Mouse (Mus musculus) stomach, embryonic 16.5 days (tissue): ENCODE data around the gene Ptprn. TPM values are rescaled to one million over a fixed set of nuclear protein-coding genes. Genes with fewer than 3 reads are reported as not detected.

ENCODE experiments used
- ATAC-seq: fragments of 200-750 bp; cut with Nextera tagmentation; 2 replicates; pipeline ENCODE4 v1.8.0; 2017; ENCODE audit warnings: moderate number of reproducible peaks, moderate TSS enrichment; ENCODE audit not compliant: insufficient read depth, low FRiP score
- H3K27ac ChIP-seq: fragments of 300-500 bp; sonication (generic); 2 replicates; pipeline ENCODE4 v1.5.1; 2014; ENCODE audit warnings: low read length
- H3K27me3 ChIP-seq: fragments of 300-500 bp; sonication (generic); 2 replicates; pipeline ENCODE4 v1.6.1; 2014; ENCODE audit warnings: low read length, control low read depth, mixed read lengths; ENCODE audit not compliant: control insufficient read depth, insufficient read depth
- H3K36me3 ChIP-seq: fragments of 300-500 bp; sonication (generic); 2 replicates; pipeline ENCODE4 v1.6.1; 2014; ENCODE audit warnings: low read length; ENCODE audit not compliant: control insufficient read depth, insufficient read depth
- H3K4me1 ChIP-seq: fragments of 300-500 bp; sonication (generic); 2 replicates; pipeline ENCODE4 v1.6.1; 2014; ENCODE audit warnings: low read length, control low read depth, mixed read lengths; ENCODE audit not compliant: control insufficient read depth, insufficient read depth
- H3K4me2 ChIP-seq: fragments of 300-500 bp; sonication (generic); 2 replicates; pipeline ENCODE4 v1.6.1; 2014; ENCODE audit warnings: low read depth, low read length, mixed read lengths
- H3K4me3 ChIP-seq: fragments of 300-500 bp; sonication (generic); replicated peaks from 2 replicates; pipeline ENCODE4 v1.5.1; 2014; ENCODE audit warnings: mild to moderate bottlenecking, low read length
- H3K9ac ChIP-seq: fragments of 300-500 bp; sonication (generic); 2 replicates; pipeline ENCODE4 v1.6.1; 2014; ENCODE audit warnings: low read length
- H3K9me3 ChIP-seq: fragments of 300-500 bp; sonication (generic); replicated peaks from 2 replicates; pipeline ENCODE4 v1.6.1; 2016; ENCODE audit warnings: low read length, control low read depth; ENCODE audit not compliant: control insufficient read depth
- WGBS: fragments of 180-500 bp; shearing (Covaris S2); extraction: QIAGEN DNeasy Blood & Tissue Kit; methylation state at CpG from one replicate; pipeline ENCODE4 v1.1.7; 2014; 5-methylcytosine and 5-hydroxymethylcytosine counted together
- polyA plus RNA-seq: library from polyadenylated mRNA; unstranded; fragments of >200 nt; fragmentation: Nextera tagmentation; extraction: Ambion mirVana; gene quantifications from 2 replicates; pipeline ENCODE4 v1.2.1, GENCODE M21; 2015

Ptprn gene
- polyA plus RNA-seq, 1 experiment from 2014 or later = 2.0 TPM

GRCm38 (mm10) chr1:75254625-75255013 lies 9.7 kb downstream of the Ptprn start:
- Histone ChIP-seq H3K9me3 (no peaks in the 10 kb centered on the region), H3K27ac (no peak overlapping the region), H3K4me1 (0 out of 2 replicates have a peak, but pooled peaks cover 3% of the 10 kb centered on the region), H3K36me3 (no peaks in the 10 kb centered on the region), H3K9ac (no peak overlapping the region), H3K27me3 (no peaks in the 10 kb centered on the region), H3K4me3 (no peak overlapping the region), H3K4me2 (no peak overlapping the region)
- WGBS = 75% methylated on average over 8 of the region's 8 CpGs
- no peak for ATAC-seq

- Histone ChIP-seq H3K4me3 (no peak overlapping the region), H3K4me2 (no peak overlapping the region), H3K27ac (no peak overlapping the region), H3K4me1 (0 out of 2 replicates have a peak, but pooled peaks cover 3% of the 10 kb centered on the region), H3K9ac (no peak overlapping the region), H3K9me3 (no peaks in the 10 kb centered on the region), H3K27me3 (no peaks in the 10 kb centered on the region), H3K36me3 (no peaks in the 10 kb centered on the region)
- no peak for ATAC-seq
- 63% methylated on average over 16 of the region's 16 CpGs for WGBS
Measured at GRCm38 (mm10) chr1:75253849-75254624, 10.3 kb downstream of the Ptprn start.

- ATAC-seq = no peak
- H3K27me3 ChIP-seq = no peaks in the 10 kb centered on the region
- no peak overlapping the region for H3K4me3 ChIP-seq
- H3K36me3 ChIP-seq = no peaks in the 10 kb centered on the region
- no peaks in the 10 kb centered on the region for H3K9me3 ChIP-seq
- no peak overlapping the region for H3K4me2 ChIP-seq
- H3K4me1 ChIP-seq = peaks cover 5% of the 10 kb centered on the region
- no peak overlapping the region for H3K27ac ChIP-seq
- 74% methylated on average over 16 of the region's 16 CpGs for WGBS
- no peak overlapping the region for H3K9ac ChIP-seq
Measured at GRCm38 (mm10) chr1:75253029-75253428, 11.3 kb downstream of the Ptprn start.

- Histone ChIP-seq H3K27ac (no peak overlapping the region), H3K9ac (no peak overlapping the region), H3K4me2 (no peak overlapping the region), H3K27me3 (no peaks in the 10 kb centered on the region), H3K4me1 (peaks cover 12% of the 10 kb centered on the region), H3K4me3 (no peak overlapping the region), H3K36me3 (no peaks in the 10 kb centered on the region), H3K9me3 (no peaks in the 10 kb centered on the region)
- no peak for ATAC-seq
- 70% methylated on average over 13 of the region's 13 CpGs for WGBS
Measured at GRCm38 (mm10) chr1:75252308-75252707, 12.0 kb downstream of the Ptprn start.

GRCm38 (mm10) chr1:75251112-75251970 lies 13.0 kb downstream of the Ptprn start:
- H3K4me3 ChIP-seq = peak overlapping the region; percentile 29
- peaks cover 12% of the 10 kb centered on the region for H3K4me1 ChIP-seq
- no peaks in the 10 kb centered on the region for H3K9me3 ChIP-seq
- ATAC-seq = peak; percentile 72
- no peaks in the 10 kb centered on the region for H3K36me3 ChIP-seq
- peak overlapping the region; percentile 50 for H3K4me2 ChIP-seq
- no peaks in the 10 kb centered on the region for H3K27me3 ChIP-seq
- H3K9ac ChIP-seq = peak overlapping the region; percentile 66
- H3K27ac ChIP-seq = no peak overlapping the region
- 3% methylated on average over 21 of the region's 22 CpGs for WGBS

- Histone ChIP-seq H3K9me3 (no peaks in the 10 kb centered on the region), H3K4me1 (peaks cover 12% of the 10 kb centered on the region), H3K4me3 (no peak overlapping the region), H3K27me3 (no peaks in the 10 kb centered on the region), H3K27ac (no peak overlapping the region), H3K9ac (no peak overlapping the region), H3K36me3 (no peaks in the 10 kb centered on the region), H3K4me2 (no peak overlapping the region)
- ATAC-seq = no peak
- WGBS = 64% methylated on average over 3 of the region's 3 CpGs
Measured at GRCm38 (mm10) chr1:75250498-75250897, 13.8 kb downstream of the Ptprn start.

- Histone ChIP-seq H3K4me2 (no peak overlapping the region), H3K4me1 (peaks cover 12% of the 10 kb centered on the region), H3K27me3 (no peaks in the 10 kb centered on the region), H3K9me3 (no peaks in the 10 kb centered on the region), H3K9ac (peak overlapping the region; percentile 25; the same call in 1 of the 2 replicates), H3K4me3 (no peak overlapping the region), H3K27ac (peak overlapping the region; percentile 12; the same call in 1 of the 2 replicates), H3K36me3 (0 out of 2 replicates have a peak, but pooled peaks cover 4% of the 10 kb centered on the region)
- ATAC-seq = peak; percentile 61
- WGBS = 41% methylated on average over 9 of the region's 9 CpGs
Measured at GRCm38 (mm10) chr1:75248041-75248772, 16.1 kb downstream of the Ptprn start.

GRCm38 (mm10) chr1:75247071-75247930 lies 17.0 kb downstream of the Ptprn start:
- WGBS = 78% methylated on average over 16 of the region's 16 CpGs
- H3K27ac ChIP-seq = peak overlapping the region; percentile 12; the same call in 1 of the 2 replicates
- H3K9me3 ChIP-seq = no peaks in the 10 kb centered on the region
- H3K4me1 ChIP-seq = peaks cover 12% of the 10 kb centered on the region
- H3K27me3 ChIP-seq = no peaks in the 10 kb centered on the region
- H3K36me3 ChIP-seq = 0 out of 2 replicates have a peak, but pooled peaks cover 4% of the 10 kb centered on the region
- ATAC-seq = no peak
- H3K4me2 ChIP-seq = no peak overlapping the region
- peak overlapping the region; percentile 25; the same call in 1 of the 2 replicates for H3K9ac ChIP-seq
- H3K4me3 ChIP-seq = no peak overlapping the region
